Mouse (Mus musculus): ENCODE data around the gene Cers6.

DNA sequence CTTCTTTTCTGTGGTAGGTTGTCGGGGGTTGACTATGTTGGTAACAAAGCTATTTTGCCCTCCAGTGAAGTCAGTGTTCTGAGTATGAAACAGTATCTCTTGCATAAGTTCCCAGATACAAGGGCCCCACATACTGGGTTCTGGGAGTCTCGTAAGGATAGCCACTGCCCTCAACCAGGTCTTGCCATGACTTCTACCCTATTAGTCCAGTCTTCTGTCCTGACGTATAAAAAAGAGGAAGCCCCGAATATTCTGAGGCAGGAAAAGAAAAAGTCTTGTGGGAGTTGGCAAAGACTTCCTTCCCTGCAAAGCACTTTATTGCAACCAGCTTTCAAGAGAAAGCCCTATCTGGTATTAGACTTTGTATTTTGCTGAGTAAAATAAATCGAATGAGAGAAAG, 248.0 kb downstream of the Cers6 start:
- TF ChIP-seq CTCF (IDR thresholded peaks at IDR 0.05) (no peak), EP300 (IDR thresholded peaks at IDR 0.05; ENCODE audit: insufficient read depth, low read depth, low read length) (no peak), POLR2A (IDR thresholded peaks at IDR 0.05; ENCODE audit: insufficient read depth, low read depth, low read length) (no peak)
